Mouse (Mus musculus) small intestine, adult 2 months (tissue): ENCODE results near the gene Runx1. TPM values are rescaled to one million over a fixed set of nuclear protein-coding genes. Genes with fewer than 3 reads are reported as not detected.

Experiments used
- H3K27ac ChIP-seq: fragments of 200-500 bp; 2 replicates; pipeline ENCODE4 v1.5.1; 2012; ENCODE audit warnings: low read depth, low read length, control low read depth, inconsistent platforms; ENCODE audit not compliant: insufficient read depth
- H3K27me3 ChIP-seq: fragments of 200-500 bp; 2 replicates; pipeline ENCODE4 v1.6.1; 2012; ENCODE audit warnings: mild to moderate bottlenecking, moderate library complexity, low read length, inconsistent platforms; ENCODE audit not compliant: control insufficient read depth, insufficient read depth
- H3K36me3 ChIP-seq: fragments of 200-500 bp; 2 replicates; pipeline ENCODE4 v1.6.1; 2012; ENCODE audit warnings: mild to moderate bottlenecking, low read length, control low read depth, inconsistent platforms; ENCODE audit not compliant: control insufficient read depth, insufficient read depth
- H3K4me1 ChIP-seq: fragments of 200-500 bp; 2 replicates; pipeline ENCODE4 v1.6.1; 2012; ENCODE audit warnings: low read length, inconsistent platforms, mixed read lengths; ENCODE audit not compliant: control insufficient read depth, insufficient read depth, insufficient read length
- H3K4me3 ChIP-seq: fragments of 200-500 bp; 2 replicates; pipeline ENCODE4 v1.5.1; 2012; ENCODE audit warnings: low read depth, mild to moderate bottlenecking, control low read depth, inconsistent platforms, low read length, moderate library complexity
- CTCF ChIP-seq: fragments of 200-500 bp; IDR thresholded peaks from 2 replicates; pipeline ENCODE4 v1.5.1; 2012; ENCODE audit warnings: low read depth, mild to moderate bottlenecking, control low read depth, inconsistent platforms, low read length, moderate library complexity, mixed read lengths; ENCODE audit not compliant: insufficient replicate concordance, insufficient read length; ENCODE audit errors: extremely low read depth
- POLR2A ChIP-seq: fragments of 200-500 bp; IDR thresholded peaks from 2 replicates; pipeline ENCODE4 v1.6.1; 2012; ENCODE audit warnings: low read depth, mild to moderate bottlenecking, control low read depth, inconsistent platforms, low read length, moderate library complexity
- WGBS: fragments of 180-500 bp; shearing (Covaris S2); methylation state at CpG from one replicate; pipeline ENCODE4 v1.1.7; 2018; 5-methylcytosine and 5-hydroxymethylcytosine counted together
- polyA plus RNA-seq: library from polyadenylated mRNA; depleted of rRNA; stranded (reverse); fragments of >200 nt; gene quantifications from 2 replicates; pipeline ENCODE4 v1.2.3, GENCODE M21; 2012

Gene Runx1
- polyA plus RNA-seq, 1 experiment: 15.4 TPM

GRCm38 (mm10) chr16:92644315-92644714 is 181.6 kb downstream of the Runx1 start:
- H3K4me1 ChIP-seq: peaks cover 15% of the 10 kb centered on the region
- H3K4me3 ChIP-seq: peak overlapping the region; percentile 2; the same call in 1 of the 2 replicates
- no peaks in the 10 kb centered on the region for H3K27me3 ChIP-seq
- H3K36me3 ChIP-seq: no peaks in the 10 kb centered on the region
- WGBS: 22% methylated on average over 10 of the region's 10 CpGs
- TF ChIP-seq CTCF (no peak), POLR2A (no peak)
- no peak overlapping the region for H3K27ac ChIP-seq

- Histone ChIP-seq H3K27me3 (no peaks in the 10 kb centered on the region), H3K36me3 (no peaks in the 10 kb centered on the region), H3K4me1 (peaks cover 15% of the 10 kb centered on the region), H3K4me3 (no peak overlapping the region), H3K27ac (no peak overlapping the region)
- TF ChIP-seq CTCF: no peak
- no peak for TF ChIP-seq POLR2A
- 87% methylated on average over 8 of the region's 8 CpGs for WGBS
Measured at GRCm38 (mm10) chr16:92642283-92642682, 183.7 kb downstream of the Runx1 start.

GRCm38 (mm10) chr16:92641053-92641452 is 184.9 kb downstream of the Runx1 start:
- peaks cover 15% of the 10 kb centered on the region for H3K4me1 ChIP-seq
- no peaks in the 10 kb centered on the region for H3K36me3 ChIP-seq
- WGBS: 63% methylated on average over 6 of the region's 6 CpGs
- no peak for TF ChIP-seq POLR2A
- TF ChIP-seq CTCF: no peak
- H3K27me3 ChIP-seq: no peaks in the 10 kb centered on the region
- H3K27ac ChIP-seq: no peak overlapping the region
- no peak overlapping the region for H3K4me3 ChIP-seq

- H3K4me3 ChIP-seq: no peak overlapping the region
- 64% methylated on average over 8 of the region's 8 CpGs for WGBS
- TF ChIP-seq CTCF (no peak), POLR2A (no peak)
Measured at GRCm38 (mm10) chr16:92639093-92639492, 186.9 kb downstream of the Runx1 start.

GRCm38 (mm10) chr16:92637033-92637432 is 188.9 kb downstream of the Runx1 start:
- H3K27me3 ChIP-seq: no peaks in the 10 kb centered on the region
- no peaks in the 10 kb centered on the region for H3K4me1 ChIP-seq
- no peak for TF ChIP-seq CTCF
- no peak for TF ChIP-seq POLR2A
- no peak overlapping the region for H3K4me3 ChIP-seq
- WGBS: 59% methylated on average over 5 of the region's 5 CpGs
- H3K27ac ChIP-seq: no peak overlapping the region
- no peaks in the 10 kb centered on the region for H3K36me3 ChIP-seq

More at GRCm38 (mm10) chr16:92639093-92639492, 186.9 kb downstream of the Runx1 start:
- no peaks in the 10 kb centered on the region for H3K36me3 ChIP-seq
- no peak overlapping the region for H3K27ac ChIP-seq
- no peaks in the 10 kb centered on the region for H3K27me3 ChIP-seq
- no peaks in the 10 kb centered on the region for H3K4me1 ChIP-seq

GRCm38 (mm10) chr16:92632115-92632763 is 193.7 kb downstream of the Runx1 start:
- no peaks in the 10 kb centered on the region for H3K27me3 ChIP-seq
- H3K4me1 ChIP-seq: no peaks in the 10 kb centered on the region
- no peak overlapping the region for H3K27ac ChIP-seq
- no peak for TF ChIP-seq POLR2A
- TF ChIP-seq CTCF: no peak
- no peak overlapping the region for H3K4me3 ChIP-seq
- 36% methylated on average over 11 of the region's 11 CpGs for WGBS
- H3K36me3 ChIP-seq: no peaks in the 10 kb centered on the region

- H3K4me1 ChIP-seq: no peaks in the 10 kb centered on the region
- H3K27ac ChIP-seq: no peak overlapping the region
- TF ChIP-seq POLR2A (no peak), CTCF (no peak)
- no peaks in the 10 kb centered on the region for H3K27me3 ChIP-seq
- no peak overlapping the region for H3K4me3 ChIP-seq
- H3K36me3 ChIP-seq: no peaks in the 10 kb centered on the region
- WGBS: 14% methylated on average over 6 of the region's 6 CpGs
Measured at GRCm38 (mm10) chr16:92631637-92632036, 194.3 kb downstream of the Runx1 start.

- Histone ChIP-seq H3K27me3 (no peaks in the 10 kb centered on the region), H3K4me3 (no peak overlapping the region), H3K27ac (no peak overlapping the region), H3K4me1 (no peaks in the 10 kb centered on the region), H3K36me3 (no peaks in the 10 kb centered on the region)
- 17% methylated on average over 5 of the region's 5 CpGs for WGBS
- TF ChIP-seq POLR2A (no peak), CTCF (no peak)
Measured at GRCm38 (mm10) chr16:92630950-92631349, 195.0 kb downstream of the Runx1 start.
